Mouse (Mus musculus): Measurements from ENCODE around the gene Tm6sf2. TPM values are rescaled to one million over a fixed set of nuclear protein-coding genes. Genes with fewer than 3 reads are reported as not detected.

Gene Tm6sf2
- polyA plus RNA-seq, 1 experiment from 2014 or later, result 1.6 TPM

DNA sequence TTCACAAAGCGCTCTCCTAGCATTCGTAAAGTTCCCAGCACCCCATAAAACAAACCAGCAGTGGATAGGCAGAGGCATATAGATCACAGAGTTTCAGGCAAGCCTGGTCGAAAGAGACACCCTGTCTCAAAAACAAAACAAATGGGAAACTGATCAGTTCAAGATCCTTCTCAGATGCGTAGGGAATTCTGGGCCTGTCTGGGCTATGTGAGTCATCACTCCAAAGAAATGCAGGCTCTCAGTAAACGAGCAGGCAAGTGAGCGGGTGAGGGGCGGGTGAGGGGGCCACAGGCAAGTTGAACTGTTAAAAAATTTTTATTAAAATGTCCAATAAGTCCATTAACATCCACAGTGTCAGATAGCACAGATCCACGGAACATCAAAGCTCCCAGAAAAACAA, 20.1 kb downstream of the Tm6sf2 start:
- Histone ChIP-seq H3K36me3 (no peaks in the 10 kb centered on the region), H3K9me3 (peaks cover 2% of the 10 kb centered on the region; the same call in 1 of the 2 replicates), H3K27ac (replicated peaks) (no peak overlapping the region), H3K4me2 (no peak overlapping the region), H3K4me1 (peaks cover 6% of the 10 kb centered on the region), H3K27me3 (replicated peaks) (peaks cover 86% of the 10 kb centered on the region), H3K4me3 (no peak overlapping the region), H3K9ac (no peak overlapping the region)
- ATAC-seq (ENCODE audit: extremely low read depth, insufficient number of reproducible peaks, low FRiP score, low TSS enrichment), result no peak
- 52% methylated on average over 8 of the region's 8 CpGs for WGBS

DNA sequence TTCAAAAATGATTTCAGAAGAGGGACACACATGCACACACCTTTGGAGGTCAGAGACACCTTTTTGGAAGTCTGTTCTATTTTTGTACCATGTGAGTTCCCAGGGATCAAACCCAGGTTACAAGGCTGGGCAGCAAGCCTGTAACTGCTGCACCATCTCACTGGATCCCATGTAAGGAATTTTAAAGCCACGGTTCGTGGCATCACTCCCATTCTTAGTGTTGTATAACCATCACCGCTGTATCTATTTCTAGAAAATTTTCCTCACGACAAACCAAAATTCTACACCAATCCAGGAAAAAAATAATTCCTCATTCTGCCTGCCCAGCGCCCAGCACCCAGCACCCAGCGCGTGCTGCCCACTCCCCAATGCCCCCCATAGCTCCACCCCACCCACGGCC, 26.6 kb downstream of the Tm6sf2 start:
- H3K4me2 ChIP-seq, result no peak overlapping the region
- ATAC-seq (ENCODE audit: extremely low read depth, insufficient number of reproducible peaks, low FRiP score, low TSS enrichment), result no peak
- 67% methylated on average over 8 of the region's 8 CpGs for WGBS

GRCm38 (mm10) chr8:70100241-70100640, 27.5 kb downstream of the Tm6sf2 start:
- Histone ChIP-seq H3K27ac (replicated peaks) (no peak overlapping the region), H3K36me3 (no peaks in the 10 kb centered on the region), H3K4me3 (no peak overlapping the region), H3K9ac (no peak overlapping the region), H3K4me2 (no peak overlapping the region), H3K27me3 (replicated peaks) (peaks cover 41% of the 10 kb centered on the region), H3K9me3 (peaks cover 4% of the 10 kb centered on the region; the same call in 1 of the 2 replicates), H3K4me1 (0 out of 2 replicates have a peak, but pooled peaks cover 2% of the 10 kb centered on the region)
- 72% methylated on average over 8 of the region's 8 CpGs for WGBS
- no peak for ATAC-seq (ENCODE audit: extremely low read depth, insufficient number of reproducible peaks, low FRiP score, low TSS enrichment)

More for the DNA sequence above, 26.6 kb downstream of the Tm6sf2 start:
- Histone ChIP-seq H3K4me1 (no peaks in the 10 kb centered on the region), H3K9me3 (peaks cover 4% of the 10 kb centered on the region; the same call in 1 of the 2 replicates), H3K36me3 (no peaks in the 10 kb centered on the region), H3K27me3 (replicated peaks) (peaks cover 42% of the 10 kb centered on the region), H3K9ac (no peak overlapping the region), H3K27ac (replicated peaks) (no peak overlapping the region), H3K4me3 (no peak overlapping the region)

DNA sequence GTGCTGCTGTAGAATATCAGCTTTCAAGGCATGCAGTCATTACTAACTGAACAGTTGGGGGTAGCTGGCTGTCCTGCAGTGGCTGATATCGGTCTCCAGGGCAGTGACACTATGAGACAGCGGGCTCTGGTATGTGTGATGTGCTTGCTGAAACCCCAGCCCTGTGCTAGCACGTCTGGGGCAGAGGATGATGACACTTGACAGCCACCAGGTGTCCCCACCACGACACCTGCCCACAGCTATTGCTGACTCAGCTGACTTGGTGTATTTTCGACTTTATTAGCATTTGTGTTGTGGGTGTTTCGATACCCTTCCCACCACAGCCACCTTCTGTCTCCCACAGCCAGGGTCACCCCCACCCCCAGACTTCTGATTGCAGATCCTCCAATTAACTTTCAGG, 31.8 kb downstream of the Tm6sf2 start:
- peaks cover 60% of the 10 kb centered on the region for H3K27me3 ChIP-seq (replicated peaks)
- H3K4me2 ChIP-seq, result no peak overlapping the region
- no peak overlapping the region for H3K27ac ChIP-seq (replicated peaks)
- H3K4me3 ChIP-seq, result no peak overlapping the region
- no peak for ATAC-seq (ENCODE audit: extremely low read depth, insufficient number of reproducible peaks, low FRiP score, low TSS enrichment)
- no peaks in the 10 kb centered on the region for H3K36me3 ChIP-seq
- WGBS, result 9% methylated on average over 6 of the region's 6 CpGs
- 0 out of 2 replicates have a peak, but pooled peaks cover 2% of the 10 kb centered on the region for H3K4me1 ChIP-seq
- no peak overlapping the region for H3K9ac ChIP-seq
- H3K9me3 ChIP-seq, result no peaks in the 10 kb centered on the region

DNA sequence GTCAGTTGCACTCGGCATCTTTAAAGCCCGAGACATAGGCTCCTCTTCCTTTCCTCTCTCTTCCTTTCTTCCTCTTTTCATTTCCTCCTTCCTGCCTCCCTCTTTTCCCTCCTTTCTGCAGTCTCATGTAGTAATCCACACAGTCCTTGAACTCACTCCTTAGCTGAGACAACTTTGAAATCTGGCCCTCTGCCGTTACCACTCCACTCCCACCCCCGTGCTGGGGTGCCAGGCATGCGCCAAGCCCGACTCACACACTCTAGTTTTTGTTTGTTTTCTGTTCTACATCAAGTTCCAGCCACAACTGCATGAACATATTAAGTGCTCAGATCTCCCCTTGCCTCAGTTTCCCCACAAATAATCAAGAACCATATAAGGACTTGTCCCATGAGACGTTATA, 32.2 kb downstream of the Tm6sf2 start:
- no peak overlapping the region for H3K4me3 ChIP-seq
- 0 out of 2 replicates have a peak, but pooled peaks cover 2% of the 10 kb centered on the region for H3K4me1 ChIP-seq
- 70% methylated on average over 7 of the region's 7 CpGs for WGBS
- no peaks in the 10 kb centered on the region for H3K9me3 ChIP-seq
- no peak overlapping the region for H3K4me2 ChIP-seq
- no peak overlapping the region for H3K27ac ChIP-seq (replicated peaks)
- ATAC-seq (ENCODE audit: extremely low read depth, insufficient number of reproducible peaks, low FRiP score, low TSS enrichment), result no peak
- H3K36me3 ChIP-seq, result no peaks in the 10 kb centered on the region
- H3K27me3 ChIP-seq (replicated peaks), result peaks cover 62% of the 10 kb centered on the region
- no peak overlapping the region for H3K9ac ChIP-seq

- Histone ChIP-seq H3K27me3 (replicated peaks) (peaks cover 95% of the 10 kb centered on the region), H3K4me1 (no peaks in the 10 kb centered on the region), H3K4me3 (no peak overlapping the region), H3K9me3 (no peaks in the 10 kb centered on the region), H3K27ac (replicated peaks) (no peak overlapping the region), H3K9ac (no peak overlapping the region), H3K36me3 (no peaks in the 10 kb centered on the region), H3K4me2 (no peak overlapping the region)
- WGBS, result 72% methylated on average over 2 of the region's 2 CpGs
- ATAC-seq (ENCODE audit: extremely low read depth, insufficient number of reproducible peaks, low FRiP score, low TSS enrichment), result no peak
These were observed 37.7 kb downstream of the Tm6sf2 start for GRCm38 (mm10) chr8:70110451-70110850.

DNA sequence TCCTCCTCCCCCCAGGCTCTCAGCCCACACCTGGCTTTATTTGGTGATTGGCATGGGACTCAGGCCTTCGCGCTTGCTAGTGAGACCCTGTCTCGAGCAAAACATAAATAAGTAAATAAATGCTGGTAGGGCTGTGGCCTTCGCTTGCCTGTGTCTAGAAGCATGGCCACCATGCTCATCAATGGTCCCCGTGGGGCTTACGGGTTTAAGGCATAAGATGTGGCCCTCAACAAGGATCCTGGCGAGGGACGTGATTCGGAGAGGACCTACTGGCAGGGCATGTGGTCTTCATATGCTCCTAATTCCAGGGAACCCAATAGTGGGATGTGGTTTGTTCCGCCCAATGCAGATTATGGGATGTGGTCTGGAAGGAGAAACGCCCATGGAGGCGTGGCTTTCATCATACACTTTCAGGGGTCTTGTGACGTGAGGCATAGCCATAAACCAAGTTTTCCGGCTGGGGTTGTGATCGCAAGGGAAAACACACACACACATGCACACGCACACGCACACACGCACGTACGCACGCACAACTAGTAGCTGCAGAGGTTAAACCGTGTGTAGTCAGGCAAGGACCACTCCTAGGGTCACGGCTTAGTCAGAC, 38.6 kb downstream of the Tm6sf2 start:
- Histone ChIP-seq H3K27me3 (replicated peaks) (peaks cover 97% of the 10 kb centered on the region), H3K27ac (replicated peaks) (no peak overlapping the region), H3K36me3 (no peaks in the 10 kb centered on the region), H3K9ac (no peak overlapping the region), H3K4me3 (no peak overlapping the region), H3K4me2 (no peak overlapping the region), H3K4me1 (no peaks in the 10 kb centered on the region), H3K9me3 (no peaks in the 10 kb centered on the region)
- 45% methylated on average over 23 of the region's 23 CpGs for WGBS
- no peak for ATAC-seq (ENCODE audit: extremely low read depth, insufficient number of reproducible peaks, low FRiP score, low TSS enrichment)

DNA sequence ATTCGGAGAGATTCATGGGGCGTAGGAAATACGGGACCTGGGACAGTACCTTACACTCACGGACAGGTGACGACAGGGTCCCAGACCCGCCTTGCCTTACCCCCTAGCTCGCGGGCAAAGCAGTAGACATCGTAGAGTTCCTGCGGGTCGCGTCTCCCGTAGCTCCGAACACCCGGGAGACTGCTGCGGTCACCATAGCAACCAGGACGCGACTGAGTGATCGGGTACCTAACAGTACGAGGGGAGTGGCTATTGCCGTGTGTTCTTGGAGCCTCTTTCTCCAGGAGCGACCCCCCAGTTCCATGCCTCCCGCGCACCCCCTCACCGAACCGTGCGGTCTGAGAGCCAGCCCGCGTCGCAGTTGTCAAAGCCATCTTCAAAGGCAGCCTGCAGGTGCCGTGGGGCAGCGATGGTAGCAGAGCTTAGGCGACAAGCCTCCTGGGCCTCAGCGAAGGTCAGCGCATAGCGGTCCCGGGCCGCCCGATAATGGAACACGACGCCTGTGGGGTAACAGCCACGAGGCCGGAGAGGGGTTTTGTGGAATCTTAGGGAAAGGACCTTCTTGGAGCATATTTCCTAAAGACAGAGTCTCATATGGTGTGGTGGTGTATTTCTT, 39.8 kb downstream of the Tm6sf2 start:
- no peak overlapping the region for H3K4me2 ChIP-seq
- H3K27me3 ChIP-seq (replicated peaks), result peaks cover 100% of the 10 kb centered on the region
- no peaks in the 10 kb centered on the region for H3K36me3 ChIP-seq
- no peak overlapping the region for H3K9ac ChIP-seq
- 9% methylated on average over 43 of the region's 43 CpGs for WGBS
- H3K4me1 ChIP-seq, result no peaks in the 10 kb centered on the region
- H3K4me3 ChIP-seq, result no peak overlapping the region
- ATAC-seq (ENCODE audit: extremely low read depth, insufficient number of reproducible peaks, low FRiP score, low TSS enrichment), result no peak
- no peaks in the 10 kb centered on the region for H3K9me3 ChIP-seq
- no peak overlapping the region for H3K27ac ChIP-seq (replicated peaks)

- no peaks in the 10 kb centered on the region for H3K4me1 ChIP-seq
- H3K27ac ChIP-seq (replicated peaks), result no peak overlapping the region
- peaks cover 100% of the 10 kb centered on the region for H3K27me3 ChIP-seq (replicated peaks)
- 24% methylated on average over 6 of the region's 6 CpGs for WGBS
- ATAC-seq (ENCODE audit: extremely low read depth, insufficient number of reproducible peaks, low FRiP score, low TSS enrichment), result no peak
- no peaks in the 10 kb centered on the region for H3K9me3 ChIP-seq
- H3K4me2 ChIP-seq, result no peak overlapping the region
- no peak overlapping the region for H3K9ac ChIP-seq
- no peaks in the 10 kb centered on the region for H3K36me3 ChIP-seq
- no peak overlapping the region for H3K4me3 ChIP-seq
These were observed 41.8 kb downstream of the Tm6sf2 start for GRCm38 (mm10) chr8:70114488-70114887.

GRCm38 (mm10) chr8:70114892-70115291, 42.2 kb downstream of the Tm6sf2 start:
- Histone ChIP-seq H3K4me3 (no peak overlapping the region), H3K27me3 (replicated peaks) (peaks cover 100% of the 10 kb centered on the region), H3K27ac (replicated peaks) (no peak overlapping the region), H3K9ac (no peak overlapping the region), H3K4me2 (no peak overlapping the region), H3K4me1 (no peaks in the 10 kb centered on the region), H3K9me3 (no peaks in the 10 kb centered on the region), H3K36me3 (no peaks in the 10 kb centered on the region)
- ATAC-seq (ENCODE audit: extremely low read depth, insufficient number of reproducible peaks, low FRiP score, low TSS enrichment), result no peak
- 66% methylated on average over 13 of the region's 13 CpGs for WGBS

GRCm38 (mm10) chr8:70117611-70118010, 44.9 kb downstream of the Tm6sf2 start:
- no peak for ATAC-seq (ENCODE audit: extremely low read depth, insufficient number of reproducible peaks, low FRiP score, low TSS enrichment)
- Histone ChIP-seq H3K4me3 (no peak overlapping the region), H3K27me3 (replicated peaks) (peaks cover 100% of the 10 kb centered on the region), H3K27ac (replicated peaks) (no peak overlapping the region), H3K9ac (no peak overlapping the region), H3K4me2 (no peak overlapping the region), H3K4me1 (peaks cover 3% of the 10 kb centered on the region; the same call in 1 of the 2 replicates), H3K36me3 (no peaks in the 10 kb centered on the region), H3K9me3 (no peaks in the 10 kb centered on the region)
- 7% methylated on average over 9 of the region's 9 CpGs for WGBS

Data from heart, embryonic 13.5 days (tissue).